Mouse (Mus musculus): Measurements from ENCODE around the gene Sema4c. TPM values are rescaled to one million over a fixed set of nuclear protein-coding genes. Genes with fewer than 3 reads are reported as not detected.

Sema4c gene
- 0.17 and 1.6 TPM in 2 replicates for total RNA-seq (2014; fragmentation: Nextera tagmentation)
- 0.50 and 0.70 TPM in 2 replicates for total RNA-seq (2017)

- no peak for ATAC-seq (replicated peaks; ENCODE audit: low FRiP score, low TSS enrichment, poor library complexity, severe bottlenecking)
These were observed at the start of gene Sema4c for GRCm38 (mm10) chr1:36558031-36558993. Sema4c (minus strand) TSS chr1:36558349.

- no peak for ATAC-seq (replicated peaks; ENCODE audit: low FRiP score, low TSS enrichment, poor library complexity, severe bottlenecking)
These were observed 48.8 kb upstream of the Sema4c start for GRCm38 (mm10) chr1:36606951-36607350.

GRCm38 (mm10) chr1:36604254-36605156 is 46.4 kb upstream of the Sema4c start:
- no peak for ATAC-seq (replicated peaks; ENCODE audit: low FRiP score, low TSS enrichment, poor library complexity, severe bottlenecking)

GRCm38 (mm10) chr1:36603361-36603760 is 45.2 kb upstream of the Sema4c start:
- ATAC-seq (replicated peaks; ENCODE audit: low FRiP score, low TSS enrichment, poor library complexity, severe bottlenecking), result no peak

- no peak for ATAC-seq (replicated peaks; ENCODE audit: low FRiP score, low TSS enrichment, poor library complexity, severe bottlenecking)
These were observed 44.1 kb upstream of the Sema4c start for GRCm38 (mm10) chr1:36602271-36602670.

GRCm38 (mm10) chr1:36598411-36598810 is 40.3 kb upstream of the Sema4c start:
- ATAC-seq (replicated peaks; ENCODE audit: low FRiP score, low TSS enrichment, poor library complexity, severe bottlenecking), result no peak

GRCm38 (mm10) chr1:36596114-36596513 is 38.0 kb upstream of the Sema4c start:
- ATAC-seq (replicated peaks; ENCODE audit: low FRiP score, low TSS enrichment, poor library complexity, severe bottlenecking), result 0 out of 2 replicates have a peak, but pooled peaks have one; percentile 40

- no peak for ATAC-seq (replicated peaks; ENCODE audit: low FRiP score, low TSS enrichment, poor library complexity, severe bottlenecking)
These were observed 37.2 kb upstream of the Sema4c start for GRCm38 (mm10) chr1:36595167-36595931.

- ATAC-seq (replicated peaks; ENCODE audit: low FRiP score, low TSS enrichment, poor library complexity, severe bottlenecking), result no peak
These were observed 35.0 kb upstream of the Sema4c start for GRCm38 (mm10) chr1:36593099-36593498.

GRCm38 (mm10) chr1:36591408-36591807 is 33.3 kb upstream of the Sema4c start:
- ATAC-seq (replicated peaks; ENCODE audit: low FRiP score, low TSS enrichment, poor library complexity, severe bottlenecking), result no peak

GRCm38 (mm10) chr1:36590664-36591063 is 32.5 kb upstream of the Sema4c start:
- no peak for ATAC-seq (replicated peaks; ENCODE audit: low FRiP score, low TSS enrichment, poor library complexity, severe bottlenecking)

- no peak for ATAC-seq (replicated peaks; ENCODE audit: low FRiP score, low TSS enrichment, poor library complexity, severe bottlenecking)
These were observed 31.3 kb upstream of the Sema4c start for GRCm38 (mm10) chr1:36589486-36589885.

GRCm38 (mm10) chr1:36588476-36589450 is 30.6 kb upstream of the Sema4c start:
- no peak; the same call in 1 of the 2 replicates for ATAC-seq (replicated peaks; ENCODE audit: low FRiP score, low TSS enrichment, poor library complexity, severe bottlenecking)

GRCm38 (mm10) chr1:36587860-36588259 is 29.7 kb upstream of the Sema4c start:
- ATAC-seq (replicated peaks; ENCODE audit: low FRiP score, low TSS enrichment, poor library complexity, severe bottlenecking), result no peak

GRCm38 (mm10) chr1:36586288-36586687 is 28.1 kb upstream of the Sema4c start:
- no peak for ATAC-seq (replicated peaks; ENCODE audit: low FRiP score, low TSS enrichment, poor library complexity, severe bottlenecking)

- ATAC-seq (replicated peaks; ENCODE audit: low FRiP score, low TSS enrichment, poor library complexity, severe bottlenecking), result no peak
These were observed 25.4 kb upstream of the Sema4c start for GRCm38 (mm10) chr1:36583408-36584116.

- ATAC-seq (replicated peaks; ENCODE audit: low FRiP score, low TSS enrichment, poor library complexity, severe bottlenecking), result no peak
These were observed 24.1 kb upstream of the Sema4c start for GRCm38 (mm10) chr1:36582211-36582610.

GRCm38 (mm10) chr1:36581260-36581659 is 23.1 kb upstream of the Sema4c start:
- ATAC-seq (replicated peaks; ENCODE audit: low FRiP score, low TSS enrichment, poor library complexity, severe bottlenecking), result no peak

Measured in megakaryocyte-erythroid progenitor cell, adult 5-6 weeks (primary cell).